Mouse (Mus musculus): ENCODE measurements at regions not wholly inside any gene's neighbourhood (a gene's known extent, or its start where the extent isn't known, plus 50 kb on each side); places are given as distances from the start of the nearest gene placed in this dataset.

- no peak for DNase-seq
Measured at GRCm38 (mm10) chr5:119060886-119061285, 500.4 kb downstream of the Med13l start.

- DNase-seq: no peak
Measured at GRCm38 (mm10) chr5:119062478-119062877, 502.0 kb downstream of the Med13l start.

GRCm38 (mm10) chr5:119066666-119067065 lies 506.2 kb downstream of the Med13l start:
- DNase-seq: no peak

- no peak for DNase-seq
Measured at GRCm38 (mm10) chr5:119069765-119070333, 509.4 kb downstream of the Med13l start.

GRCm38 (mm10) chr5:119072712-119073111 lies 512.2 kb downstream of the Med13l start:
- DNase-seq: no peak

GRCm38 (mm10) chr5:119080747-119081146 lies 520.3 kb downstream of the Med13l start:
- DNase-seq: no peak

- DNase-seq: peak; percentile 10
Measured at GRCm38 (mm10) chr5:119082895-119083294, 522.4 kb downstream of the Med13l start.

GRCm38 (mm10) chr5:119097576-119098193 lies 537.2 kb downstream of the Med13l start:
- DNase-seq: no peak

- no peak for DNase-seq
Measured at GRCm38 (mm10) chr5:119099817-119100216, 539.3 kb downstream of the Med13l start.

- DNase-seq: no peak
Measured at GRCm38 (mm10) chr5:119103503-119103902, 543.0 kb downstream of the Med13l start.

- no peak for DNase-seq
Measured at GRCm38 (mm10) chr5:119107898-119108297, 547.4 kb downstream of the Med13l start.

- no peak for DNase-seq
Measured at GRCm38 (mm10) chr5:119109501-119109900, 549.0 kb downstream of the Med13l start.

- no peak for DNase-seq
Measured at GRCm38 (mm10) chr5:119114074-119114473, 553.6 kb downstream of the Med13l start.

- no peak for DNase-seq
Measured at GRCm38 (mm10) chr5:119125745-119126144, 544.7 kb upstream of the Tbx3 start.

- no peak for DNase-seq
Measured at GRCm38 (mm10) chr5:119130176-119130575, 540.3 kb upstream of the Tbx3 start.

- DNase-seq: no peak
Measured at GRCm38 (mm10) chr5:119131461-119131860, 539.0 kb upstream of the Tbx3 start.

GRCm38 (mm10) chr5:119133378-119133777 lies 537.1 kb upstream of the Tbx3 start:
- DNase-seq: no peak

- DNase-seq: no peak
Measured at GRCm38 (mm10) chr5:119136916-119137315, 533.6 kb upstream of the Tbx3 start.

GRCm38 (mm10) chr5:119137409-119137808 lies 533.1 kb upstream of the Tbx3 start:
- no peak for DNase-seq

GRCm38 (mm10) chr5:119137821-119138221 lies 532.6 kb upstream of the Tbx3 start:
- DNase-seq: no peak

GRCm38 (mm10) chr5:119138293-119138692 lies 532.2 kb upstream of the Tbx3 start:
- no peak for DNase-seq

- DNase-seq: no peak
Measured at GRCm38 (mm10) chr5:119139336-119139735, 531.1 kb upstream of the Tbx3 start.

- DNase-seq: peak; percentile 61
Measured at GRCm38 (mm10) chr5:119139816-119140215, 530.7 kb upstream of the Tbx3 start.

- DNase-seq: no peak
Measured at GRCm38 (mm10) chr5:119143411-119143810, 527.1 kb upstream of the Tbx3 start.

Data from adrenal gland, postnatal 14 days (tissue).